Mouse (Mus musculus) lung, adult 2 months (tissue): ENCODE results near the gene Rpl9-ps1.

Experiments
- CTCF ChIP-seq: fragments of 200-500 bp; IDR thresholded peaks from 2 replicates; pipeline ENCODE4 v1.5.1; 2011; ENCODE audit warnings: mild to moderate bottlenecking, low read length, control low read depth; ENCODE audit not compliant: insufficient read depth
- POLR2A ChIP-seq: fragments of 200-500 bp; IDR thresholded peaks from 2 replicates; pipeline ENCODE4 v1.6.1; 2011; ENCODE audit warnings: low read depth, mild to moderate bottlenecking, control low read depth, low read length, borderline replicate concordance; ENCODE audit errors: extremely low read depth

DNA sequence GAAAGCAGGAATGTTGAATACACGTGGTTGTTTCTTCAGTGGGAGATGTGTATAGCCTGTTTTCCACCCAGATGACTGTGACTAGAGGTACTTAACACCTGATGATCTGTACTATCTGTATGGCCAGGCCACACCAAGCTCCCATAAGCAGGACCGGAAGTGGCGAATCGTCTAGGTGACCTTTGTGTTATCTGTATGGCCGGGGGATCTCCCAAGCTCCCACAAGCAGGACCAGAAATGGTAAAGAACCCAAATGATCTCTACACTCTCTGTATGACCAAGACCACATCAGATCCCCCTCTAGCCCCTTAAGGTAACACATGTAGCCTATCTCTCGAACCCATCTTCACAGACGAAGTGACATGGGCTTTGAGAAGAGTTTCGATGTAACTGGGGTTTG lies 9.2 kb upstream of the Rpl9-ps1 start:
- TF ChIP-seq POLR2A (no peak), CTCF (no peak)
